Comparison of ENCODE assay signal across 10 mouse cellular contexts in the genomic region with DNA sequence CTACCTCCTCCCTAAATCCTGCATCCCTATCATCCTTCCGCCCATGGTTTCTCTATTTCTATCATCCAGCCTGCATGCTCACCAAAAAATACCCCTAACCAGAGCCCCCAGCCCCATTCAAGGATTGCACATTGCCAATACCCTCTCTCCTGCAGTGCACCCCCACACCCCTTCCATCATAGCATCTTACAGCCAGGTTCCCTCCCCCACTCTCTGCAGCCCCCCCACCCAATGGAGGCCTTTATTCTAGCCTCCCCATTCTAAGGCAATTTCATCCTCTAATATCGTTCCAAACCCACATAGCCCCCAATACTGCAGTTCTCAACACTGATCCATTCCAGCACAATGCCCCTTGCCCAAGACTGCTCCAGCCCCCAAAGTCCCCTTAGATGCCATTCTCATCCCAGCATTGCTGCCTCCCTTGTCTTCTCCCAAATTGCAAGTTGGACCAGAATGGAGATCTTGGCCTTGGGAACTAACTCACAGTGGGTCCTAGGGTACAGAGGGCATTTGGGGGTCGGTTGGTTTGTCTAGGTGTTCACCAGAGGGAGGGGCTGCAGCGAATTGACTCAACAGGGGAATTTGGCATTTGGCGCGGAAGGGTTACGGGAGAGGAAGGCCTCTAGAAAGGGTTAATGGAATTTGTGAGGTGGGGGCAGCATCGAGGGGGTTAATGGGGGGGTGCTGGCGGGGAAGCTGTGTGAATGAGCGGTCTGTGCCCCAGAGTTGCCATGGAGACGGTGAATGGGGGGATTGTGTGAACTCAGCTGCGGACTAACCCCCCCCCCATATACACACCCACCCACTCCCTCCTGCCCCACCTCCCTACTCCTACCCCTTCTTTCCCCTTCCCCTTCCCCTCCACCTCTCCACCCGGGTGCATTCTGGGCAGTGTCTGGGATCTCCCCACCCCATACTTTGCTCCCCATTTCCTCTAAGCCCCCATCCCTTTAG. TPM values are rescaled to one million over a fixed set of nuclear protein-coding genes. Genes with fewer than 3 reads are reported as not detected.
A peak's percentile ranks its signal among the peaks of the same experiment; 100 is the strongest.
DNase-seq lines count a peak whose midpoint lies in the region; ATAC-seq and TF ChIP-seq lines count a peak whose summit lies in the region.
"Had no signal": no experiment of that assay in that cellular context is flagged by ENCODE, and none has a peak within 500 bp of the region (broad histone marks: within the 10 kb centered on the region; RNA-seq: fewer than 3 reads in every experiment).

No protein-coding gene starts in this region.

- H3K4me3 ChIP-seq in layer of hippocampus, adult 2 months: peak overlapping the region; percentile 72
- peak overlapping the region; percentile 36 for H3K4me3 ChIP-seq in embryonic facial prominence, embryonic 11.5 days (ENCODE audit: low read depth, low read length)
- H3K4me3 ChIP-seq in intestine, embryonic 14.5 days (ENCODE audit: low read depth, low read length): peak overlapping the region; percentile 26
- peak overlapping the region; percentile 51 for H3K4me3 ChIP-seq in neural tube, embryonic 14.5 days (ENCODE audit: low read depth, low read length)

- WGBS in embryonic facial prominence, embryonic 11.5 days: 25% methylated on average over 10 of the region's 13 CpGs
- WGBS in intestine, embryonic 14.5 days: 16% methylated on average over 12 of the region's 13 CpGs
- 27% methylated on average over 13 of the region's 13 CpGs for WGBS in neural tube, embryonic 14.5 days

- H3K4me1 ChIP-seq in embryonic facial prominence, embryonic 11.5 days (ENCODE audit: control insufficient read depth, insufficient read depth, low read length): no peaks in the 10 kb centered on the region
- H3K4me1 ChIP-seq in intestine, embryonic 14.5 days (replicated peaks; ENCODE audit: control insufficient read depth, insufficient read depth, low read length): no peaks in the 10 kb centered on the region
- H3K4me1 ChIP-seq in neural tube, embryonic 14.5 days (ENCODE audit: control insufficient read depth, insufficient read depth, low read length): peaks cover 12% of the 10 kb centered on the region

- H3K27me3 ChIP-seq in embryonic facial prominence, embryonic 11.5 days (ENCODE audit: control insufficient read depth, insufficient read depth, low read length): no peaks in the 10 kb centered on the region
- no peaks in the 10 kb centered on the region for H3K27me3 ChIP-seq in intestine, embryonic 14.5 days (replicated peaks; ENCODE audit: control insufficient read depth, insufficient read depth, low read length)
- H3K27me3 ChIP-seq in neural tube, embryonic 14.5 days (ENCODE audit: control insufficient read depth, insufficient read depth, low read length): no peaks in the 10 kb centered on the region

- H3K9me3 ChIP-seq in embryonic facial prominence, embryonic 11.5 days (replicated peaks; ENCODE audit: control insufficient read depth, low read length): no peaks in the 10 kb centered on the region
- no peaks in the 10 kb centered on the region for H3K9me3 ChIP-seq in intestine, embryonic 14.5 days (ENCODE audit: control insufficient read depth, low read length)
- H3K9me3 ChIP-seq in neural tube, embryonic 14.5 days (ENCODE audit: control insufficient read depth, low read length): no peaks in the 10 kb centered on the region

- peak overlapping the region; percentile 44 for H3K4me2 ChIP-seq in embryonic facial prominence, embryonic 11.5 days (ENCODE audit: low read depth, low read length)
- peak overlapping the region; percentile 47 for H3K4me2 ChIP-seq in intestine, embryonic 14.5 days (ENCODE audit: low read length)
- H3K4me2 ChIP-seq in neural tube, embryonic 14.5 days (ENCODE audit: low read depth, low read length): peak overlapping the region; percentile 47

- no peak for DNase-seq in layer of hippocampus, adult 2 months (ENCODE audit: low spot score in 2 of 2)
- DNase-seq in layer of hippocampus, adult 9-11 months: no peak
- DNase-seq in embryonic facial prominence, embryonic 11.5 days (ENCODE audit: low spot score): peak; percentile 61
- DNase-seq in intestine, embryonic 14.5 days (ENCODE audit: low spot score): no peak
- no peak for DNase-seq in layer of hippocampus, adult 8-10 months (ENCODE audit: low spot score in 2 of 2)
- DNase-seq in ovary, postnatal 14 days (ENCODE audit: low spot score): no peak
- DNase-seq: thymus, adult 2 months had no signal

- H3K36me3 ChIP-seq in embryonic facial prominence, embryonic 11.5 days (replicated peaks; ENCODE audit: control insufficient read depth, insufficient read depth, low read depth, low read length): no peaks in the 10 kb centered on the region
- peaks cover 9% of the 10 kb centered on the region for H3K36me3 ChIP-seq in intestine, embryonic 14.5 days (ENCODE audit: control insufficient read depth, insufficient read depth, low read length)
- H3K36me3 ChIP-seq in neural tube, embryonic 14.5 days (ENCODE audit: control insufficient read depth, insufficient read depth, low read length): peaks cover 2% of the 10 kb centered on the region; the same call in 1 of the 2 replicates

- no peak for TF ChIP-seq CTCF in layer of hippocampus, adult 2 months (conservative IDR thresholded peaks at IDR 0.05)

- peak; percentile 84 for ATAC-seq in embryonic facial prominence, embryonic 11.5 days (replicated peaks; ENCODE audit: insufficient number of reproducible peaks, low FRiP score, low TSS enrichment, low read depth)
- ATAC-seq in intestine, embryonic 14.5 days (replicated peaks; ENCODE audit: low FRiP score, low TSS enrichment, low read depth): peak; percentile 44
- peak; percentile 77 for ATAC-seq in neural tube, embryonic 14.5 days (ENCODE audit: low read depth)
- no peak for ATAC-seq in megakaryocyte-erythroid progenitor cell, adult 5-6 weeks (replicated peaks; ENCODE audit: low FRiP score, low TSS enrichment, poor library complexity, severe bottlenecking)

- peak overlapping the region; percentile 95 for H3K27ac ChIP-seq in layer of hippocampus, adult 2 months
- no peak overlapping the region for H3K27ac ChIP-seq in embryonic facial prominence, embryonic 11.5 days (replicated peaks; ENCODE audit: low read depth, low read length)
- H3K27ac ChIP-seq in intestine, embryonic 14.5 days (ENCODE audit: low read depth): no peak overlapping the region
- peak overlapping the region; percentile 73 for H3K27ac ChIP-seq in neural tube, embryonic 14.5 days (ENCODE audit: low read depth, low read length)

- peak overlapping the region; percentile 41 for H3K9ac ChIP-seq in embryonic facial prominence, embryonic 11.5 days (replicated peaks; ENCODE audit: low read length)
- H3K9ac ChIP-seq in intestine, embryonic 14.5 days (ENCODE audit: low read length): no peak overlapping the region
- H3K9ac ChIP-seq in neural tube, embryonic 14.5 days (replicated peaks; ENCODE audit: low read depth, low read length): peak overlapping the region; percentile 68

RNA-seq across cellular contexts. Expression of a gene that starts 0.8 kb away (rescaled TPM):
- total RNA-seq in layer of hippocampus, adult 2 months (2021): 100 to 1,000 TPM; 178 to 182 TPM
- 14.2 and 15.6 TPM in 2 replicates for polyA plus RNA-seq in embryonic facial prominence, embryonic 11.5 days (2014; fragmentation: Nextera tagmentation; extraction: Ambion mirVana)
- 7.3 and 7.5 TPM in 2 replicates for polyA plus RNA-seq in intestine, embryonic 14.5 days (2014; fragmentation: Nextera tagmentation; extraction: Ambion mirVana)
- 91.8 and 121 TPM in 2 replicates for polyA plus RNA-seq in neural tube, embryonic 14.5 days (2014; fragmentation: Nextera tagmentation; extraction: Ambion mirVana)
- 0.07 TPM in 1 of 2 replicates, not detected in the other for total RNA-seq in megakaryocyte-erythroid progenitor cell, adult 5-6 weeks (2014; fragmentation: Nextera tagmentation)
- total RNA-seq in megakaryocyte-erythroid progenitor cell, adult 5-6 weeks (2017): not detected in 2 replicates
- total RNA-seq in layer of hippocampus, adult 8-10 months (2022): 100 to 1,000 TPM; 164 to 172 (median 167) TPM

RNA-seq across cellular contexts. Expression of a gene that starts 25.9 kb away (rescaled TPM):
- total RNA-seq in layer of hippocampus, adult 2 months (2021): 10 to 100 TPM; 29.5 to 36.6 TPM
- polyA plus RNA-seq in embryonic facial prominence, embryonic 11.5 days (2014; fragmentation: Nextera tagmentation; extraction: Ambion mirVana): 27.8 and 32.3 TPM in 2 replicates
- polyA plus RNA-seq in intestine, embryonic 14.5 days (2014; fragmentation: Nextera tagmentation; extraction: Ambion mirVana): 38.5 and 48.2 TPM in 2 replicates
- polyA plus RNA-seq in neural tube, embryonic 14.5 days (2014; fragmentation: Nextera tagmentation; extraction: Ambion mirVana): 32.0 and 34.2 TPM in 2 replicates
- 71.6 and 80.7 TPM in 2 replicates for total RNA-seq in megakaryocyte-erythroid progenitor cell, adult 5-6 weeks (2014; fragmentation: Nextera tagmentation)
- total RNA-seq in megakaryocyte-erythroid progenitor cell, adult 5-6 weeks (2017): 33.1 and 34.7 TPM in 2 replicates
- 10 to 100 TPM; 28.1 to 37.8 (median 33.4) TPM for total RNA-seq in layer of hippocampus, adult 8-10 months (2022)

RNA-seq across cellular contexts. Expression of a gene that starts 30.9 kb away (rescaled TPM):
- not detected for total RNA-seq in layer of hippocampus, adult 2 months (2021)
- not detected in 2 replicates for polyA plus RNA-seq in embryonic facial prominence, embryonic 11.5 days (2014; fragmentation: Nextera tagmentation; extraction: Ambion mirVana)
- not detected in 2 replicates for polyA plus RNA-seq in intestine, embryonic 14.5 days (2014; fragmentation: Nextera tagmentation; extraction: Ambion mirVana)
- not detected in 2 replicates for polyA plus RNA-seq in neural tube, embryonic 14.5 days (2014; fragmentation: Nextera tagmentation; extraction: Ambion mirVana)
- total RNA-seq in megakaryocyte-erythroid progenitor cell, adult 5-6 weeks (2014; fragmentation: Nextera tagmentation): not detected in 2 replicates
- not detected in 2 replicates for total RNA-seq in megakaryocyte-erythroid progenitor cell, adult 5-6 weeks (2017)
- under 1 TPM in 1 of 4 experiments, not detected in 3; 0.27 TPM for total RNA-seq in layer of hippocampus, adult 8-10 months (2022)
- polyA plus RNA-seq: large intestine, adult 2 months; thymus, adult 2 months had no signal

RNA-seq across cellular contexts. Expression of a gene that starts 31.7 kb away (rescaled TPM):
- total RNA-seq in layer of hippocampus, adult 2 months (2021): 1 to 10 TPM in 1 of 2 experiments, under 1 TPM in 1; 0.83 to 1.2 TPM
- 3.9 and 4.1 TPM in 2 replicates for polyA plus RNA-seq in embryonic facial prominence, embryonic 11.5 days (2014; fragmentation: Nextera tagmentation; extraction: Ambion mirVana)
- 9.6 and 11.5 TPM in 2 replicates for polyA plus RNA-seq in intestine, embryonic 14.5 days (2014; fragmentation: Nextera tagmentation; extraction: Ambion mirVana)
- polyA plus RNA-seq in neural tube, embryonic 14.5 days (2014; fragmentation: Nextera tagmentation; extraction: Ambion mirVana): 2.7 and 5.1 TPM in 2 replicates
- total RNA-seq in megakaryocyte-erythroid progenitor cell, adult 5-6 weeks (2014; fragmentation: Nextera tagmentation): 24.2 and 39.3 TPM in 2 replicates
- 18.4 and 41.4 TPM in 2 replicates for total RNA-seq in megakaryocyte-erythroid progenitor cell, adult 5-6 weeks (2017)
- 1 to 10 TPM in 2 of 4 experiments, under 1 TPM in 2; 0.37 to 1.6 (median 1.1) TPM for total RNA-seq in layer of hippocampus, adult 8-10 months (2022)

RNA-seq across cellular contexts. Expression of a gene that starts 36.0 kb away (rescaled TPM):
- not detected for total RNA-seq in layer of hippocampus, adult 2 months (2021)
- polyA plus RNA-seq in embryonic facial prominence, embryonic 11.5 days (2014; fragmentation: Nextera tagmentation; extraction: Ambion mirVana): not detected in 2 replicates
- not detected in 2 replicates for polyA plus RNA-seq in intestine, embryonic 14.5 days (2014; fragmentation: Nextera tagmentation; extraction: Ambion mirVana)
- not detected in 2 replicates for polyA plus RNA-seq in neural tube, embryonic 14.5 days (2014; fragmentation: Nextera tagmentation; extraction: Ambion mirVana)
- 1.3 TPM in 1 of 2 replicates, not detected in the other for total RNA-seq in megakaryocyte-erythroid progenitor cell, adult 5-6 weeks (2014; fragmentation: Nextera tagmentation)
- 2.4 TPM in 1 of 2 replicates, not detected in the other for total RNA-seq in megakaryocyte-erythroid progenitor cell, adult 5-6 weeks (2017)
- total RNA-seq in layer of hippocampus, adult 8-10 months (2022): not detected
- polyA plus RNA-seq: large intestine, adult 2 months had no signal

Comparison
In these comparisons a context has a peak if more than half of its experiments do, and no peak if none do; other contexts are left out.
1. H3K27ac ChIP-seq: peak in layer of hippocampus, adult 2 months (single experiment) and neural tube, embryonic 14.5 days (single experiment); none in embryonic facial prominence, embryonic 11.5 days (single experiment) and intestine, embryonic 14.5 days (single experiment).
2. RNA of a gene that starts 0.8 kb away (total RNA-seq): 178 to 182 TPM in layer of hippocampus, adult 2 months and 164 to 172 TPM in layer of hippocampus, adult 8-10 months; 0.07 TPM in megakaryocyte-erythroid progenitor cell, adult 5-6 weeks; every median in the first group is over 100 times any median in the second.
3. Peak in every context shown above with its lines, with median percentiles within 50 percentile points of each other: H3K4me3 ChIP-seq and H3K4me2 ChIP-seq.